Mouse (Mus musculus) heart, postnatal 4 days (tissue): ENCODE measurements around the gene Ucn3. TPM values are rescaled to one million over a fixed set of nuclear protein-coding genes. Genes with fewer than 3 reads are reported as not detected.

Source experiments
- DNase-seq: peaks from one replicate; pipeline ENCODE4 v3.0.0; 2021
- microRNA-seq, 2 experiments: library from miRNA; unstranded; fragments of <30 nt; microRNA quantifications; one replicate each; pipeline ENCODE4 v1.2.0; 2021 to 2022
- total RNA-seq, 2 experiments: library from RNA; stranded (reverse); gene quantifications; 2 replicates each; pipeline ENCODE4 v1.2.3; 2021

Ucn3 gene
- total RNA-seq, 2 experiments from 2014 or later, result not detected

- no peak for DNase-seq
These were observed 53.6 kb downstream of the Ucn3 start for GRCm38 (mm10) chr13:3891479-3892087.

Small RNA genes lying within 50 kb of the gene (microRNA-seq; reads per million reads assigned to microRNA genes)
- 0 reads per million in 2 experiments for gene Gm22460

Other genes with a start within 250 kb of the Ucn3 start
- not detected for gene Calml3, start 141.0 kb downstream of the Ucn3 start, total RNA-seq
- not detected for gene Calm4, start 107.6 kb downstream of the Ucn3 start, total RNA-seq
- not detected for gene Calm5, start 91.2 kb downstream of the Ucn3 start, total RNA-seq
- 10 to 100 TPM; 41.3 to 41.4 TPM for gene Net1, start 27.1 kb downstream of the Ucn3 start, total RNA-seq
- not detected for gene Tubal3, start 27.1 kb downstream of the Ucn3 start, total RNA-seq
- 1 to 10 TPM; 5.4 to 5.6 TPM for gene Akr1c14, start 103.7 kb upstream of the Ucn3 start, total RNA-seq
- gene Akr1c18, start 205.3 kb upstream of the Ucn3 start, total RNA-seq, result not detected
- 1 to 10 TPM; 1.5 to 1.8 TPM for gene Akr1c13, start 245.8 kb upstream of the Ucn3 start, total RNA-seq